Mouse (Mus musculus): ENCODE results near the gene Gpr139.

The Gpr139 gene

GRCm38 (mm10) chr7:119184341-119185143 is at the start of gene Gpr139:
TSS of gene Gpr139 (minus strand) at chr7:119184603.
- peak; percentile 12 to 22 for DNase-seq (ENCODE audit: low spot score in 2 of 2)

- no peak for DNase-seq (ENCODE audit: low spot score in 2 of 2)
Observed at GRCm38 (mm10) chr7:119230971-119231370, 46.6 kb upstream of the Gpr139 start.

- no peak for DNase-seq (ENCODE audit: low spot score in 2 of 2)
Observed at GRCm38 (mm10) chr7:119222706-119223105, 38.3 kb upstream of the Gpr139 start.

- no peak for DNase-seq (ENCODE audit: low spot score in 2 of 2)
Observed at GRCm38 (mm10) chr7:119219121-119219520, 34.7 kb upstream of the Gpr139 start.

GRCm38 (mm10) chr7:119207251-119207650 is 22.8 kb upstream of the Gpr139 start:
- DNase-seq (ENCODE audit: low spot score in 2 of 2) = no peak

GRCm38 (mm10) chr7:119186374-119186773 is 2.0 kb upstream of the Gpr139 start:
- peak; percentile 35 to 67 for DNase-seq (ENCODE audit: low spot score in 2 of 2)

- no peak for DNase-seq (ENCODE audit: low spot score in 2 of 2)
Observed at GRCm38 (mm10) chr7:119185181-119185940, 958 bp upstream of the Gpr139 start.

GRCm38 (mm10) chr7:119181053-119181452 is 3.4 kb downstream of the Gpr139 start:
- DNase-seq (ENCODE audit: low spot score in 2 of 2) = no peak

- DNase-seq (ENCODE audit: low spot score in 2 of 2) = no peak
Observed at GRCm38 (mm10) chr7:119160015-119160414, 24.4 kb downstream of the Gpr139 start.

GRCm38 (mm10) chr7:119111771-119112170 is 72.6 kb downstream of the Gpr139 start:
- no peak for DNase-seq (ENCODE audit: low spot score in 2 of 2)

GRCm38 (mm10) chr7:119105878-119106277 is 78.5 kb downstream of the Gpr139 start:
- DNase-seq (ENCODE audit: low spot score in 2 of 2) = no peak

- no peak for DNase-seq (ENCODE audit: low spot score in 2 of 2)
Observed at GRCm38 (mm10) chr7:119096583-119096982, 87.8 kb downstream of the Gpr139 start.

All from frontal cortex, postnatal 36 days (tissue).